Mouse (Mus musculus) liver, embryonic 12.5 days (tissue): ENCODE results near the gene Man2a2. TPM values are rescaled to one million over a fixed set of nuclear protein-coding genes. Genes with fewer than 3 reads are reported as not detected.

Source experiments
- ATAC-seq: fragments of 200-750 bp; cut with Nextera tagmentation; 2 replicates; pipeline ENCODE4 v1.8.0; 2017; ENCODE audit warnings: moderate number of reproducible peaks, mild to moderate bottlenecking, moderate library complexity
- H3K27ac ChIP-seq: fragments of 300-500 bp; sonication (generic); 2 replicates; pipeline ENCODE4 v1.5.1; 2016; ENCODE audit warnings: mild to moderate bottlenecking
- H3K27me3 ChIP-seq: fragments of 300-500 bp; sonication (generic); replicated peaks from 2 replicates; pipeline ENCODE4 v1.6.1; 2016; ENCODE audit warnings: mild to moderate bottlenecking, moderate library complexity
- H3K36me3 ChIP-seq: fragments of 300-500 bp; sonication (generic); 2 replicates; pipeline ENCODE4 v1.6.1; 2016; ENCODE audit warnings: mild to moderate bottlenecking, moderate library complexity
- H3K4me1 ChIP-seq: fragments of 300-500 bp; sonication (generic); 2 replicates; pipeline ENCODE4 v1.6.1; 2016
- H3K4me2 ChIP-seq: fragments of 300-500 bp; sonication (generic); 2 replicates; pipeline ENCODE4 v1.6.1; 2016; ENCODE audit warnings: mild to moderate bottlenecking, moderate library complexity
- H3K4me3 ChIP-seq: fragments of 300-500 bp; sonication (generic); 2 replicates; pipeline ENCODE4 v1.5.1; 2016; ENCODE audit warnings: mild to moderate bottlenecking, moderate library complexity
- H3K9ac ChIP-seq: fragments of 300-500 bp; sonication (generic); 2 replicates; pipeline ENCODE4 v1.6.1; 2016; ENCODE audit warnings: mild to moderate bottlenecking, moderate library complexity
- H3K9me3 ChIP-seq: fragments of 300-500 bp; sonication (generic); replicated peaks from 2 replicates; pipeline ENCODE4 v1.6.1; 2016; ENCODE audit warnings: mild to moderate bottlenecking, moderate library complexity
- WGBS: fragments of 180-500 bp; shearing (Covaris S2); methylation state at CpG from one replicate; pipeline ENCODE4 v1.1.7; 2016; ENCODE audit not compliant: insufficient replicate concordance; 5-methylcytosine and 5-hydroxymethylcytosine counted together
- polyA plus RNA-seq: library from polyadenylated mRNA; unstranded; fragments of >200 nt; fragmentation: Nextera tagmentation; extraction: Ambion mirVana; gene quantifications from 2 replicates; pipeline ENCODE4 v1.2.1, GENCODE M21; 2016

Man2a2 gene
- polyA plus RNA-seq, 1 experiment from 2014 or later = 6.5 TPM

DNA sequence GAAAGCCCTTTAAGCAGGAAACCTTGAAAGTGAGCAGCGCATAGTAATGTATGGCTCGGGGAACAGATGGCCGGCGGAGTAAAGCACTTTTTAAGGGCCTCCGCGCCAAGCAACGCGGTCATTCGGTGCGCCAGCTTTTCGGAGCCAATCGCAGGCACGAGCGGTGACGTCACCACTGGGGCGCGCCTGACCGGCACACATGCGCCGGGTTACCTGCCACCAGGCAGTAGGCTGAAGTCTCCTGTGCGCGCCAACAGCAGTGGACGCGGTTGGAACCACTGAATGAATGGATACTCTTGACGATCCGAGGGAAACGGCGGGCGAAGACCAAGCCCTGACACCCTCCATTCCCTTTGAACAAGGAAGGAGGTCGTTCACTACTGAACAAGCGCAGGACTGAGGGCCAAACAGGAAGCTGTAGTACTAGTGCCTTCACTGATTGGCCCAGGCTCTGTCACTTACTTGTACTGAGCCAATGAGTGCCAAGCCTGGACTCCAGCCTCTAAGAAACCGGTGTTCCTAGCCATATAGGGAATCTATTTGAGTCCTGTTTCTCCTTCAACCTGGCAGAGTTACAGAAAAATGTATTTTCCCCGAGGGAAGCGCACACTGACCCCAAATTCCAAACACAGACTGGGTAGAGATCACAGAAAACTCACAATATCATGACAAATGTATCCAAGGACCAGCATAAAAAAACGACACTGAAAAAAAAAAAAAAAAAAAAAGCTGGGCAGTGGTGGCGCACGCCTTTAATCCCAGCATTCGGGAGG, 46.9 kb downstream of the Man2a2 start, which contains the start of gene Rccd1:
Rccd1 (minus strand) TSS at position 412 of the 773 bp plus-strand sequence.
- H3K4me1 ChIP-seq = peaks cover 25% of the 10 kb centered on the region
- H3K9ac ChIP-seq = peak within 1 kb of the TSS; percentile 76
- no peaks in the 10 kb centered on the region for H3K9me3 ChIP-seq
- no peaks in the 10 kb centered on the region for H3K27me3 ChIP-seq
- 2% methylated on average over 38 of the region's 38 CpGs for WGBS
- peak within 1 kb of the TSS; percentile 87 for H3K4me2 ChIP-seq
- ATAC-seq = peak; percentile 99
- H3K27ac ChIP-seq = peak within 1 kb of the TSS; percentile 74
- peak within 1 kb of the TSS; percentile 69 for H3K4me3 ChIP-seq
- H3K36me3 ChIP-seq = peaks cover 62% of the 10 kb centered on the region

GRCm38 (mm10) chr7:80323336-80323735, 47.8 kb downstream of the Man2a2 start:
- no peaks in the 10 kb centered on the region for H3K27me3 ChIP-seq
- peak overlapping the region; percentile 76 for H3K9ac ChIP-seq
- no peak for ATAC-seq
- peak overlapping the region; percentile 69 for H3K4me3 ChIP-seq
- H3K36me3 ChIP-seq = peaks cover 62% of the 10 kb centered on the region
- peak overlapping the region; percentile 87 for H3K4me2 ChIP-seq
- no peaks in the 10 kb centered on the region for H3K9me3 ChIP-seq
- 13% methylated on average over 8 of the region's 8 CpGs for WGBS
- H3K4me1 ChIP-seq = peaks cover 25% of the 10 kb centered on the region
- H3K27ac ChIP-seq = peak overlapping the region; percentile 74

DNA sequence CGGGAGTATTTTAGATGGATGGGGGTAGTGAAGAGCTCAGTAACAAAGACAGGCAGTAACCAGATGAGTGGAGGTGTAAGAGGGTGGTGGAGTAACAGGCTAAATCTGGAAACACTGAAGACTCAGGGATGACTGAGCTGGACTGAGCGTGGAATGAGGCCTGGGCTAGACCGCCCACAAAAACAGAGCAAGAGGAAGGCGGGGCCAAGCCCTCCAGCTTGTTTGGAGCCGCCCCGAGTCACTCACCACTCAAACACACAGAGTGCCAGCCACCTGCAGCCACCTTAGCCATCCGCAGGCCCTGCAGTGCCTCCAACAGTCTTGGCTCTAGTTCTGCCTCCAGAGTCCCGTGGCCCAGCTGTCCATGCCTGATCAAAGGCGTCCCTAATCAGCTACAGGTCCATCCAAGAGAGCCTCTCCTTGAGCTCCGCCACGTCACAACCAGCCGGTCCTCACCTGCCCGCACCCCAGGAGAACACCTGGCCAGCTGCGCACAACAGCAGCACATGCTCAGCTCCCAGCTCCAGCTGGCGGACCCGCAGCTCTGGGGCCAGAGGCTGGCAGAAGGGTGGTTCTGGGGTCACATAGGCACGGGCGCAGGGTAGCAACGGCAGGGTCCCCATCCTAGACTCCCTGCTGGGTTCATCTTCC, 51.2 kb downstream of the Man2a2 start:
- Histone ChIP-seq H3K4me2 (no peak overlapping the region), H3K27me3 (no peaks in the 10 kb centered on the region), H3K9ac (no peak overlapping the region), H3K9me3 (no peaks in the 10 kb centered on the region), H3K4me3 (no peak overlapping the region), H3K36me3 (peaks cover 61% of the 10 kb centered on the region), H3K4me1 (peaks cover 21% of the 10 kb centered on the region), H3K27ac (no peak overlapping the region)
- 82% methylated on average over 19 of the region's 19 CpGs for WGBS
- ATAC-seq = no peak

DNA sequence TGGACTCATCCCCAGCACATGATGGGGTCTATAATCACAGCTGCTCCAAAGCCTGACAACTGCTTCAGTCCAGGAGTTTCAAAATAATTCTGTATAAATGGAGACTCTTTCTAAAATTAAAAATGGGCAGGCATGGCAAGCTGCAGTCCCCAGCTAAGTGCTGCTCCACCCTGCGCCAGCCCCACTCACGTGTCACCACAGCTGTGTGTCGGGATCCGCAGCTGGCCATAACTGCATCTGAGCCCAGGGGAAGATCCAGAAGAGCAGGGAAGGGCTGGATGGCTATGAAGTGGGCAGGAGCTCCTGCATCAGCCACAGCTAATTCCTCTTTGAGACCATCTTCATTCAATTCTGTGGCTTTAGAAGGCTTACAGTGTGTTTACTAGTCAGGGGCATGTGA, 52.5 kb downstream of the Man2a2 start:
- WGBS = 92% methylated on average over 4 of the region's 4 CpGs
- peaks cover 19% of the 10 kb centered on the region for H3K4me1 ChIP-seq
- ATAC-seq = no peak
- H3K4me2 ChIP-seq = no peak overlapping the region
- H3K9me3 ChIP-seq = no peaks in the 10 kb centered on the region
- 0 out of 2 replicates have a peak overlapping the region, but pooled peaks have one; percentile 21 for H3K27ac ChIP-seq
- H3K4me3 ChIP-seq = no peak overlapping the region
- H3K36me3 ChIP-seq = peaks cover 73% of the 10 kb centered on the region
- H3K9ac ChIP-seq = no peak overlapping the region
- no peaks in the 10 kb centered on the region for H3K27me3 ChIP-seq

GRCm38 (mm10) chr7:80317439-80318115, 53.6 kb downstream of the Man2a2 start:
- Histone ChIP-seq H3K9ac (no peak overlapping the region), H3K9me3 (no peaks in the 10 kb centered on the region), H3K36me3 (peaks cover 84% of the 10 kb centered on the region), H3K4me1 (peaks cover 8% of the 10 kb centered on the region), H3K27me3 (no peaks in the 10 kb centered on the region), H3K27ac (no peak overlapping the region), H3K4me2 (no peak overlapping the region), H3K4me3 (no peak overlapping the region)
- WGBS = 71% methylated on average over 1 of the region's 1 CpGs
- ATAC-seq = no peak

- Histone ChIP-seq H3K9me3 (no peaks in the 10 kb centered on the region), H3K4me3 (no peak overlapping the region), H3K4me2 (no peak overlapping the region), H3K27ac (no peak overlapping the region), H3K27me3 (no peaks in the 10 kb centered on the region), H3K4me1 (no peaks in the 10 kb centered on the region), H3K9ac (no peak overlapping the region), H3K36me3 (peaks cover 98% of the 10 kb centered on the region)
- ATAC-seq = no peak
- 75% methylated on average over 2 of the region's 2 CpGs for WGBS
These were observed 55.4 kb downstream of the Man2a2 start for GRCm38 (mm10) chr7:80315733-80316132.

GRCm38 (mm10) chr7:80310771-80311170, 60.4 kb downstream of the Man2a2 start:
- H3K27me3 ChIP-seq = no peaks in the 10 kb centered on the region
- H3K4me1 ChIP-seq = no peaks in the 10 kb centered on the region
- no peak overlapping the region for H3K4me3 ChIP-seq
- no peaks in the 10 kb centered on the region for H3K9me3 ChIP-seq
- no peak overlapping the region for H3K9ac ChIP-seq
- ATAC-seq = no peak
- no peak overlapping the region for H3K27ac ChIP-seq
- no peak overlapping the region for H3K4me2 ChIP-seq
- 81% methylated on average over 7 of the region's 7 CpGs for WGBS
- H3K36me3 ChIP-seq = peaks cover 100% of the 10 kb centered on the region

- Histone ChIP-seq H3K9me3 (no peaks in the 10 kb centered on the region), H3K27me3 (no peaks in the 10 kb centered on the region), H3K4me3 (no peak overlapping the region), H3K9ac (no peak overlapping the region), H3K36me3 (peaks cover 100% of the 10 kb centered on the region), H3K4me2 (no peak overlapping the region), H3K27ac (no peak overlapping the region), H3K4me1 (no peaks in the 10 kb centered on the region)
- no peak for ATAC-seq
- WGBS = 89% methylated on average over 3 of the region's 3 CpGs
These were observed 63.4 kb downstream of the Man2a2 start for GRCm38 (mm10) chr7:80307766-80308165.

DNA sequence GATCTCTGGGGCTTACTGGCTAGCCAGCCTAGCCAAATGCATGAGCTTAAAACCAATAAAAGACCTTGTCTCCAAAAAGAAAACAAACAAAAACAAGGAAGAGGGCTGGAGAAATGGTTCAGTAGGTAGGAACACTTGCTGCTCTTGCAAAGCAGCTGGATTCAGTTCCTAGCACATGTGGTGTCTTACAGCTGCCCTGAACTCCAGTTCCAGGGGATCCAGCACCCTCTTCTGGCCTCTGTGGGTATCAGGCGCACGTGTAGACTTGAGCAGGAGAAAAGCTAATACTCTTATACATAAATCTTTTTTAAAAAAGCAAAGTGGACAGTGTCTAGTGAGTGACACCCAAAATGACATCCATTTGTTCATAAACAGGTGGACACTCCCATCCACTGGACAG, 69.7 kb downstream of the Man2a2 start:
- H3K9ac ChIP-seq = no peak overlapping the region
- no peaks in the 10 kb centered on the region for H3K9me3 ChIP-seq
- H3K36me3 ChIP-seq = peaks cover 99% of the 10 kb centered on the region
- WGBS = 83% methylated on average over 2 of the region's 2 CpGs
- H3K27me3 ChIP-seq = no peaks in the 10 kb centered on the region
- H3K4me2 ChIP-seq = no peak overlapping the region
- H3K27ac ChIP-seq = no peak overlapping the region
- ATAC-seq = no peak
- no peak overlapping the region for H3K4me3 ChIP-seq
- peaks cover 38% of the 10 kb centered on the region for H3K4me1 ChIP-seq

DNA sequence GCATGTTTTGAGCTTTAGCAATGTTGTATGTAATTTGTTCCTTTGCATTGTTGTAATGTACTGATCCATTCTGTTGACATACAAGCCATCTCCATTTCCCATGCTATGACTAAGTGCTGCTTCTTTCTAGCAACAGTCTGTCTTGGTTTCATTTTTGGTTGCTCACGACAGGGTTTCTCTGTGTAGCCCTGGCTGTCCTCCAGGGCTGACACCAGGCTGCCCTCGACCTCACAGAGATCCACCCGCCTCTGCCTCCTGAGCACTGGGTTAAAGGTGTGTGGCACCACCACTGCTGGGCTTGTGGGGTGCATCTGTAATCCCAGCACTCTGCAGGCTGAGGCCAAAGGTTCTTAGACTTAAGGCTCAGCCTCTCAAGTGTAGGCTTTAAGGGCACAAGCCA, 71.6 kb downstream of the Man2a2 start:
- H3K9me3 ChIP-seq = no peaks in the 10 kb centered on the region
- H3K4me3 ChIP-seq = no peak overlapping the region
- peaks cover 51% of the 10 kb centered on the region for H3K4me1 ChIP-seq
- H3K4me2 ChIP-seq = peak overlapping the region; percentile 7; the same call in 1 of the 2 replicates
- no peak for ATAC-seq
- H3K9ac ChIP-seq = no peak overlapping the region
- 88% methylated on average over 3 of the region's 3 CpGs for WGBS
- peaks cover 88% of the 10 kb centered on the region for H3K36me3 ChIP-seq
- no peak overlapping the region for H3K27ac ChIP-seq
- H3K27me3 ChIP-seq = no peaks in the 10 kb centered on the region
